Mouse (Mus musculus) retina, embryonic 14.5 days (tissue): ENCODE data around the gene Cfap45.
A peak's percentile ranks its signal among the peaks of the same experiment; 100 is the strongest.

Experiments used
- DNase-seq: peaks from one replicate; pipeline ENCODE4 v3.0.0-alpha.2; 2015; ENCODE audit warnings: low spot score

Cfap45 gene

GRCm38 (mm10) chr1:172518013-172518412, 2.6 kb upstream of the Cfap45 start:
- DNase-seq: no peak

GRCm38 (mm10) chr1:172519644-172520043, 957 bp upstream of the Cfap45 start:
- no peak for DNase-seq

GRCm38 (mm10) chr1:172522524-172522923, 1.9 kb downstream of the Cfap45 start:
- no peak for DNase-seq

GRCm38 (mm10) chr1:172523699-172524101, 3.1 kb downstream of the Cfap45 start:
- no peak for DNase-seq

GRCm38 (mm10) chr1:172525027-172525764, 4.6 kb downstream of the Cfap45 start:
- DNase-seq: peak; percentile 48

GRCm38 (mm10) chr1:172525971-172526370, 5.4 kb downstream of the Cfap45 start:
- no peak for DNase-seq

GRCm38 (mm10) chr1:172526380-172527081, 5.9 kb downstream of the Cfap45 start:
- DNase-seq: no peak

GRCm38 (mm10) chr1:172527431-172527830, 6.8 kb downstream of the Cfap45 start:
- DNase-seq: no peak

GRCm38 (mm10) chr1:172528701-172529100, 8.1 kb downstream of the Cfap45 start:
- DNase-seq: peak; percentile 94

- DNase-seq: peak; percentile 36
Measured at GRCm38 (mm10) chr1:172530544-172531220, 10.1 kb downstream of the Cfap45 start.

- DNase-seq: peak; percentile 73
Measured at GRCm38 (mm10) chr1:172532551-172532950, 11.9 kb downstream of the Cfap45 start.

- no peak for DNase-seq
Measured at GRCm38 (mm10) chr1:172535116-172535515, 14.5 kb downstream of the Cfap45 start.

- DNase-seq: no peak
Measured at GRCm38 (mm10) chr1:172539827-172540226, 19.2 kb downstream of the Cfap45 start.

GRCm38 (mm10) chr1:172540283-172540820, 19.8 kb downstream of the Cfap45 start:
- no peak for DNase-seq

- no peak for DNase-seq
Measured at GRCm38 (mm10) chr1:172546062-172546461, 25.5 kb downstream of the Cfap45 start.

- no peak for DNase-seq
Measured at GRCm38 (mm10) chr1:172548501-172548900, 27.9 kb downstream of the Cfap45 start.

GRCm38 (mm10) chr1:172549314-172549713, 28.7 kb downstream of the Cfap45 start:
- no peak for DNase-seq

- DNase-seq: no peak
Measured at GRCm38 (mm10) chr1:172549717-172550116, 29.1 kb downstream of the Cfap45 start.

GRCm38 (mm10) chr1:172550551-172550951, 29.9 kb downstream of the Cfap45 start:
- peak; percentile 77 for DNase-seq

- DNase-seq: no peak
Measured at GRCm38 (mm10) chr1:172551009-172551408, 30.4 kb downstream of the Cfap45 start.

GRCm38 (mm10) chr1:172552623-172553022, 32.0 kb downstream of the Cfap45 start:
- no peak for DNase-seq

- no peak for DNase-seq
Measured at GRCm38 (mm10) chr1:172555638-172556037, 35.0 kb downstream of the Cfap45 start, which contains the start of gene Vsig8. Gene Vsig8, plus strand, starts transcription at chr1:172555938.
